Mouse (Mus musculus): ENCODE results near the gene Prm3. TPM values are rescaled to one million over a fixed set of nuclear protein-coding genes. Genes with fewer than 3 reads are reported as not detected.
A peak's percentile ranks its signal among the peaks of the same experiment; 100 is the strongest.

Gene Prm3
- not detected in 2 replicates for polyA plus RNA-seq (2014; fragmentation: Nextera tagmentation; extraction: Ambion mirVana)

- Histone ChIP-seq H3K9me3 (ENCODE audit: control insufficient read depth, low read length) (no peaks in the 10 kb centered on the region), H3K27me3 (ENCODE audit: control insufficient read depth, insufficient read depth, low read length) (no peaks in the 10 kb centered on the region), H3K4me3 (ENCODE audit: low read depth, low read length) (no peak within 1 kb of the TSS), H3K4me2 (ENCODE audit: low read depth, low read length) (no peak within 1 kb of the TSS), H3K27ac (ENCODE audit: low read depth, low read length) (no peak within 1 kb of the TSS), H3K9ac (replicated peaks; ENCODE audit: low read depth, low read length) (no peak within 1 kb of the TSS), H3K36me3 (ENCODE audit: control insufficient read depth, insufficient read depth, low read length) (no peaks in the 10 kb centered on the region), H3K4me1 (ENCODE audit: control insufficient read depth, insufficient read depth, low read length) (no peaks in the 10 kb centered on the region)
- no peak for ATAC-seq (ENCODE audit: low read depth)
- 82% methylated on average over 9 of the region's 9 CpGs for WGBS
Observed at GRCm38 (mm10) chr16:10790702-10791101, at the start of gene Prm3. Gene Prm3 (minus strand): TSS chr16:10790914.

DNA sequence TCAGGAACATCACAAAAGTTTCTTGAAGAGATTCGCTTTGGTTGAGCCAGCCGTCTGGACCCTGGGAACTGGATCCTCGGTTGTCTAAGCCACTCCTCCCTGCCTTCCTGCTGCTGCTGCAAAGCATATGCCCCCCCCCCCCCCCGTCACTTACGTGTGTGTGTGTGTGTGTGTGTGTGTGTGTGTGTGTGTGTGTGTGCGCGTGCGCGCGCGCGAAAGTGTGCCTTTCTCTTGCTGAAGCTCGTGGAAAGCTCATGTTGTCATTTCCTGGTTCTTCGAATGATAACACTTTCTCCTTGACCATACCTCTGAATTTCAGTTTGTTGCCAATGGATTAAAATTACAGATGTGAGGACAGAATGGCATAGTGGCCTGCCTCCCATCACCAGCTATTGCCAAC lies 49.3 kb upstream of the Prm3 start:
- Histone ChIP-seq H3K4me1 (ENCODE audit: control insufficient read depth, insufficient read depth, low read length) (no peaks in the 10 kb centered on the region), H3K4me2 (ENCODE audit: low read depth, low read length) (no peak overlapping the region), H3K9ac (replicated peaks; ENCODE audit: low read depth, low read length) (no peak overlapping the region), H3K9me3 (ENCODE audit: control insufficient read depth, low read length) (no peaks in the 10 kb centered on the region), H3K4me3 (ENCODE audit: low read depth, low read length) (no peak overlapping the region), H3K27me3 (ENCODE audit: control insufficient read depth, insufficient read depth, low read length) (no peaks in the 10 kb centered on the region), H3K27ac (ENCODE audit: low read depth, low read length) (no peak overlapping the region), H3K36me3 (ENCODE audit: control insufficient read depth, insufficient read depth, low read length) (no peaks in the 10 kb centered on the region)
- no peak for ATAC-seq (ENCODE audit: low read depth)
- 96% methylated on average over 12 of the region's 14 CpGs for WGBS

DNA sequence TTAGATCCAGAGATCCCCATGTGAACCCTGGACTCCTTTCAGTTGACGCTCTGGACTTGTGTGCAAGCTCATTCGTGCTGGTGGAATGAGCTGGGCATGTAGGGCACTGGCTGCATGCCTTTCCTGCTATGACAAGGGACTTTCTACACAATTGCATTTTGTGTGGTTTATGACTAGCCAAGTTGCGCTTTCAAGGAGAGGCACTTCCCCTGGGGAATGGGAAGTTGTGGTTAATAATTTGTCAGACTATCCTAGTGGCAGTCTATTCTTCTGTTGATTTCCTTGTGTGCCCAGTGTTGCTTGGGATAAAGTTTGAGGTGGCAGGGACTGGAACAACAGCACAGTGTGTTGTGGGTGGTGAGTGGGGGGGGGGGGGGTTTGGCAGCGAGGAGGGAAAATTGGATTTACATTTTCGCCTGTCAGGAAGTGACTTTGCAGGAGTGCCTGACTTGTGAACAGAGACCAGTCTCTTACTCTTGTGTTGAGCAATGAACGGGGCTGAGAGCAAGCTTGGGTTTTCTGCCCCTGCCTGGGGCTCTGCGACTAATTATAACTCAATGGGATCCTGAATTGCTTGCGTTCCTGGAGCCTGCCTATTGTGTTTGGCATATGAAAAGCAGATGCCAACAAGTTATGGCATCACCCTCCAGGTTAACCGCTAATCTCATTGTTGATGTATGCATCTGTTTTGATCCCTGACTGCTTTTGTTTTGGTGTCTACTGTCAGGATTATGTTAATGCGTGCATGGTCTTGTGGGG lies 48.0 kb upstream of the Prm3 start:
- no peaks in the 10 kb centered on the region for H3K9me3 ChIP-seq (ENCODE audit: control insufficient read depth, low read length)
- H3K27ac ChIP-seq (ENCODE audit: low read depth, low read length): no peak overlapping the region
- no peak for ATAC-seq (ENCODE audit: low read depth)
- H3K27me3 ChIP-seq (ENCODE audit: control insufficient read depth, insufficient read depth, low read length): no peaks in the 10 kb centered on the region
- H3K4me1 ChIP-seq (ENCODE audit: control insufficient read depth, insufficient read depth, low read length): no peaks in the 10 kb centered on the region
- no peak overlapping the region for H3K4me2 ChIP-seq (ENCODE audit: low read depth, low read length)
- no peaks in the 10 kb centered on the region for H3K36me3 ChIP-seq (ENCODE audit: control insufficient read depth, insufficient read depth, low read length)
- whole genome bisulfite sequencing: 36% methylated on average over 10 of the region's 10 CpGs
- no peak overlapping the region for H3K4me3 ChIP-seq (ENCODE audit: low read depth, low read length)
- no peak overlapping the region for H3K9ac ChIP-seq (replicated peaks; ENCODE audit: low read depth, low read length)

DNA sequence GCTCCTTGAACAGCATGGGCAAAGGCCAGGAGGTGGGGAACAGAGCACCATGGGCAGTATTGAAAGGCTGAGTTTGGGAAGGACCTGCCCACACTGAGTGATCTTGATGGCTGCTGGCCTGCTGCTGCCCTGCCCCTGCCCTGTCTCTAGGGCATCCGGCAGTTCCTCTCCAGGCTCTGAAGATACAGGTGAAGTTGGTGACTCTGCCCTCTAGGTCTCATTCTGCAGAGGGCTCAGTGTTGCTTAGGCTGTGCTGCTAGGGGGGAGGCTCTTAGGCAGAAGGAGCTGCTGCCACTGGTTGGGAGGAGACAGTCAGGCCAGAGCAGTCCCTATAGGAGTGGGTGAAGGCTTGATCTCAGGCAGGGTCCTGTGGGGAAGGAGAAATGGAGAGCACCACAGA lies 47.2 kb upstream of the Prm3 start:
- Histone ChIP-seq H3K4me2 (ENCODE audit: low read depth, low read length) (no peak overlapping the region), H3K9ac (replicated peaks; ENCODE audit: low read depth, low read length) (no peak overlapping the region), H3K36me3 (ENCODE audit: control insufficient read depth, insufficient read depth, low read length) (no peaks in the 10 kb centered on the region), H3K27ac (ENCODE audit: low read depth, low read length) (no peak overlapping the region), H3K4me1 (ENCODE audit: control insufficient read depth, insufficient read depth, low read length) (no peaks in the 10 kb centered on the region), H3K9me3 (ENCODE audit: control insufficient read depth, low read length) (no peaks in the 10 kb centered on the region), H3K4me3 (ENCODE audit: low read depth, low read length) (no peak overlapping the region), H3K27me3 (ENCODE audit: control insufficient read depth, insufficient read depth, low read length) (no peaks in the 10 kb centered on the region)
- no peak for ATAC-seq (ENCODE audit: low read depth)
- 78% methylated on average over 1 of the region's 1 CpGs for WGBS

GRCm38 (mm10) chr16:10837250-10837649 lies 46.5 kb upstream of the Prm3 start:
- no peaks in the 10 kb centered on the region for H3K4me1 ChIP-seq (ENCODE audit: control insufficient read depth, insufficient read depth, low read length)
- H3K4me2 ChIP-seq (ENCODE audit: low read depth, low read length): no peak overlapping the region
- no peaks in the 10 kb centered on the region for H3K27me3 ChIP-seq (ENCODE audit: control insufficient read depth, insufficient read depth, low read length)
- no peaks in the 10 kb centered on the region for H3K9me3 ChIP-seq (ENCODE audit: control insufficient read depth, low read length)
- 78% methylated on average over 3 of the region's 3 CpGs for WGBS
- no peak overlapping the region for H3K4me3 ChIP-seq (ENCODE audit: low read depth, low read length)
- H3K9ac ChIP-seq (replicated peaks; ENCODE audit: low read depth, low read length): no peak overlapping the region
- H3K36me3 ChIP-seq (ENCODE audit: control insufficient read depth, insufficient read depth, low read length): no peaks in the 10 kb centered on the region
- no peak overlapping the region for H3K27ac ChIP-seq (ENCODE audit: low read depth, low read length)
- ATAC-seq (ENCODE audit: low read depth): no peak

GRCm38 (mm10) chr16:10836388-10836787 lies 45.7 kb upstream of the Prm3 start:
- H3K4me1 ChIP-seq (ENCODE audit: control insufficient read depth, insufficient read depth, low read length): no peaks in the 10 kb centered on the region
- no peaks in the 10 kb centered on the region for H3K9me3 ChIP-seq (ENCODE audit: control insufficient read depth, low read length)
- H3K9ac ChIP-seq (replicated peaks; ENCODE audit: low read depth, low read length): no peak overlapping the region
- H3K36me3 ChIP-seq (ENCODE audit: control insufficient read depth, insufficient read depth, low read length): no peaks in the 10 kb centered on the region
- H3K27ac ChIP-seq (ENCODE audit: low read depth, low read length): no peak overlapping the region
- H3K4me3 ChIP-seq (ENCODE audit: low read depth, low read length): no peak overlapping the region
- no peak for ATAC-seq (ENCODE audit: low read depth)
- H3K27me3 ChIP-seq (ENCODE audit: control insufficient read depth, insufficient read depth, low read length): no peaks in the 10 kb centered on the region
- H3K4me2 ChIP-seq (ENCODE audit: low read depth, low read length): no peak overlapping the region
- WGBS: 92% methylated on average over 3 of the region's 3 CpGs

- Histone ChIP-seq H3K9me3 (ENCODE audit: control insufficient read depth, low read length) (no peaks in the 10 kb centered on the region), H3K4me3 (ENCODE audit: low read depth, low read length) (peak within 1 kb of the TSS; percentile 68), H3K9ac (replicated peaks; ENCODE audit: low read depth, low read length) (peak within 1 kb of the TSS; percentile 37; the same call in 1 of the 2 replicates), H3K4me2 (ENCODE audit: low read depth, low read length) (peak within 1 kb of the TSS; percentile 95), H3K36me3 (ENCODE audit: control insufficient read depth, insufficient read depth, low read length) (no peaks in the 10 kb centered on the region), H3K27ac (ENCODE audit: low read depth, low read length) (no peak within 1 kb of the TSS), H3K27me3 (ENCODE audit: control insufficient read depth, insufficient read depth, low read length) (no peaks in the 10 kb centered on the region), H3K4me1 (ENCODE audit: control insufficient read depth, insufficient read depth, low read length) (no peaks in the 10 kb centered on the region)
- ATAC-seq (ENCODE audit: low read depth): peak; percentile 96
- WGBS: under 1% methylated on average over 48 of the region's 69 CpGs
Observed at GRCm38 (mm10) chr16:10834911-10835587, 44.3 kb upstream of the Prm3 start, which contains the start of gene Rmi2. Gene Rmi2 (plus strand): TSS chr16:10835059.

DNA sequence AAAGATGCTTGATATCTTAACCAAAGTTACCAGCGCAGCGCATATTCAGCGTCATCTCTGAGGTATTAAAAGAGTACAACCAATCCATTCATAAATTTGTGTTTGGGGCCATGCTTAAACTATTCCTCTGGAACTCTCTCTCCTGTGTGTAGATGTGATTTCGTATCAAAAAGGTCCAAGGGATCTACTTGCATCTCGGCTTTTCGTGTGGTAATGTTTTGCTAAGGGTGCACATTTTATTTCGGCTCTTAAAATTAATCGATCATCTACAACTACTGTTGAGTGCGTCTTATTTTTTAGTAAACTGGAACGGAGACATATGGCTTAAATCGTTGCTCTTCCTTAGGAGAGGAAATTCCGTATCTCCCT lies 43.8 kb upstream of the Prm3 start:
- H3K4me3 ChIP-seq (ENCODE audit: low read depth, low read length): peak overlapping the region; percentile 68
- H3K27ac ChIP-seq (ENCODE audit: low read depth, low read length): no peak overlapping the region
- no peaks in the 10 kb centered on the region for H3K27me3 ChIP-seq (ENCODE audit: control insufficient read depth, insufficient read depth, low read length)
- H3K4me1 ChIP-seq (ENCODE audit: control insufficient read depth, insufficient read depth, low read length): no peaks in the 10 kb centered on the region
- H3K36me3 ChIP-seq (ENCODE audit: control insufficient read depth, insufficient read depth, low read length): no peaks in the 10 kb centered on the region
- 8% methylated on average over 12 of the region's 12 CpGs for WGBS
- no peak overlapping the region for H3K9ac ChIP-seq (replicated peaks; ENCODE audit: low read depth, low read length)
- no peak for ATAC-seq (ENCODE audit: low read depth)
- peak overlapping the region; percentile 95 for H3K4me2 ChIP-seq (ENCODE audit: low read depth, low read length)
- H3K9me3 ChIP-seq (ENCODE audit: control insufficient read depth, low read length): no peaks in the 10 kb centered on the region

DNA sequence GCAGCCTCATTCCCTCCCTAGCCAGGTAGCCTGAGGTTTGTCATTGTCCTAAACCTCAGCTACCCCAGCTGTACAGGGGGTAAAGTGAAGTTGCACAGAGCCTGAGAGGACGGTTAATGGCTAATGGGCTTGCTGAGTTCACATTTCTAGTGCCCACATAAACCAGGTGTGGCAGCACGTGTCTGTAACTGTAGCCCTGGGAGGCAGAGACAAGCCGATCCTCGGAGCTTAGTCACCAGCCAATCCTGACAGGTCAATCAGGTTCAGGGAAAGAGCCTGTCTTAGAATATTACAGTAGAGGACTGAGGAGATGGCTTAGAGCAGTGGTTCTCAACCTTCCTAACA lies 37.7 kb upstream of the Prm3 start:
- 75% methylated on average over 4 of the region's 4 CpGs for WGBS
- no peaks in the 10 kb centered on the region for H3K27me3 ChIP-seq (ENCODE audit: control insufficient read depth, insufficient read depth, low read length)
- no peaks in the 10 kb centered on the region for H3K36me3 ChIP-seq (ENCODE audit: control insufficient read depth, insufficient read depth, low read length)
- no peaks in the 10 kb centered on the region for H3K9me3 ChIP-seq (ENCODE audit: control insufficient read depth, low read length)
- no peak overlapping the region for H3K27ac ChIP-seq (ENCODE audit: low read depth, low read length)
- H3K4me2 ChIP-seq (ENCODE audit: low read depth, low read length): no peak overlapping the region
- no peak overlapping the region for H3K4me3 ChIP-seq (ENCODE audit: low read depth, low read length)
- H3K9ac ChIP-seq (replicated peaks; ENCODE audit: low read depth, low read length): no peak overlapping the region
- no peaks in the 10 kb centered on the region for H3K4me1 ChIP-seq (ENCODE audit: control insufficient read depth, insufficient read depth, low read length)
- no peak for ATAC-seq (ENCODE audit: low read depth)

All from neural tube, embryonic 14.5 days (tissue).